Mouse (Mus musculus) liver, embryonic 14 days (tissue): ENCODE measurements around the gene Rpl22. TPM values are rescaled to one million over a fixed set of nuclear protein-coding genes. Genes with fewer than 3 reads are reported as not detected.

Source experiments
- polyA plus RNA-seq: library from polyadenylated mRNA; depleted of rRNA; stranded (reverse); fragments of >200 nt; gene quantifications from 2 replicates; pipeline ENCODE4 v1.2.3, GENCODE M21; 2012; rRNA removed

Rpl22 gene
- polyA plus RNA-seq: 539 and 591 TPM in 2 replicates

DNA sequence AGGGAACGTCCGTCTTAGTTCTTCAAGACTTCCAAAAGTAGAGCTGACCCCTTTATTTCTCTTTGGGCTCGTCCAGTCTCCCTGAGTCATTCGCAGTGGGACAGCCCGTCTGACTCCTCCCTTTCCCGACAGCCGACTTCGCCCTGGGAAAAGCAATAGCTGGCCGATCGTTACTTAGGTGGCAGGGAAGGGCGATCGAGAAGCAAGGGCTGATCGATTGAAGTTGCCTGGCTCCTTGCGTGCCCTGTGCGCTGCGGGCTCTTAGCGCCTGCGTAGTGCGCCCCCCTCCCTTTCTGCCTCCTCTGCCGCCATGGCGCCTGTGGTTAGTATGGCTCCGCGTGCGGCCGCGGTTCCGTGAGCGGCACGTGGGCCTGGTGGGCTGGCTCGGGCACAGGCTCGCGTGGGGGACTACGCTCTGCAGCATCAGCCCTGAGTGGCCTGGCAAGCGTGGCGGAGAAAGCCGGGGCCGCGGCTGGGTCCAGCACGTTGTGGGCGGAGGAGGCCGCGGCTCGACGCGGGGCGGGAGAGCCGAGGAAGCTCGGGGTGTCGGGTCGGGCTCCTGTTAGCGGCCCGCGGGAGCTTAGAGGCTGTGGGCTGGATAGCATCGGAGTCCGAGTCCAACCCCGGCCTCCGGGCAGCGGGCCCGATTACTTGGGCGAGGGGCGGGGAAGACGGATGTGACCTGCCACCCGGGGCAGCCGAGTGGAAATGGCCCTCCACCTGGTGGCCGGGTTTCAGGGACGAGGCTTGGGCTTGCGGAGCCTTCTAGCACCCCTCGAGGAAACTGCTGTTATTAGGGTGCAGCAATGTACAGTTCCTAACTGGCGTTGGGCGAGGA lies at the start of gene Rpl22:
Gene Rpl22 (plus strand): TSS at position 169 of the 838 bp plus-strand sequence.

DNA sequence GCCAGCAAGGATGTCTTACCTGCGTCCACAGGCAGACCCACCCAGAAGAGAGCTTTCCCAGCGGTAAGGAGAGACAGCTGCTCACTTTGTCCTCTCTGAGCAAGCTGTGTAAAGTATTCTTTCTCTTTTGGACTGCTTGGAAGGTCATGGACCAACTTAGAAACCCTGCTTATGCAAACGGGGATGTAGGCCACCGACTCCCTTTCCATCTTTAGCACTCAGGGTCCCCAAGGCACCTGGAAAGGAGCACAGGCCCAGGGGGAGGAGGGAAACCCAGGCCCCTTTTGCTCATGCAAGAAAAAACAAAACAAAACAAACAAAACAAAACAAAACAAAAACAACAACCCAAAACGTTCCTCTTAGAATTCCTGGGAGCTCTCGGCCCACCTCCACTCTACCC lies 34.0 kb upstream of the Rpl22 start, which contains the start of gene Hes3:
Gene Hes3 (minus strand): TSS at position 101 of the 400 bp plus-strand sequence.

GRCm38 (mm10) chr4:152296874-152297861 lies 28.4 kb upstream of the Rpl22 start, which contains the start of gene Icmt:
Gene Icmt, plus strand, starts transcription at chr4:152297227.

GRCm38 (mm10) chr4:152318517-152319234 lies 6.9 kb upstream of the Rpl22 start, which contains the start of gene Rnf207:
Gene Rnf207, minus strand, starts transcription at chr4:152318993.

DNA sequence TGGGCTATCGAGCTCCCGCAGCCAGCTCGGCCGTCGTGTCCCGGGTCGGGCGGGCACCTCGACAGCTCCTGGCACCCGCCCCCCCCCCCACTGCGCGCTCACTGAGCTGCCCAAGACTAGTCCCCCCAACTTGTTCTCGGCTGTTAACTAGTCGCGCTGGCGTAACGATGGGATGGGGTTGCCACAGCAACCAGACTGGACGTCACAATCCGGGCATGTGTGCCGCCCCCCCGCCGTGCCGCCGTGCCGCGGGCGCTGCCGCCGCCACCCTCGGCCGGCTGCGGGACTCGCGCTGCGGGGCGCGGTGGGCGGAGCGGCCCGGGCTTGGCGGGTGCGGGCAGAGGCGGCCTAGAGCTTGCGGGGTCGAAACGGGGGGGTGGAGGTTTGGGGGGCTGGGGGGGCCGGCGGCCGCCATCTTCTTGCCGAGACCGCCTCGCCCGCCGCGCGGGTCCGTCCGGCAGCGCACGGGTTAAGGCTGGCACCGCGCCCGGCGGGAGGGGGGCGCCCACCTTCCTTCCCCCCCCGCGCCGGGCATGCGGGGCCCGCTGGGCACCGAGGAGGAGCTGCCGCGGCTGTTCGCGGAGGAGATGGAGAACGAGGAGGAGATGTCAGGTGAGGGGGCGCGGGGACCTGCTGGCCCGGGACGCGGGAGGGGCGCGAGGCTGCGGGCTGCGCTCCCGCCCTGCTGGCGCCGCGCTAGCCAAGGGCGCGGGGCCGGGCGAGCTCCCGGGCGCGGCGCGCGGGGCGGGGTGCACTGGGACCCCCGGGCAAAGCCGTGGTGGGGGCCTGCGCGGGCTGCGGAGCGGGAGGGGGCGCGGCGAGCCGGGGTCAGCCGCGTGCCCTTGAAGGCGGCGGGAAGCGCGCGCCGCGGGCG lies 13.1 kb downstream of the Rpl22 start, which contains the start of gene Chd5:
Gene Chd5 (plus strand): TSS at position 233 of the 874 bp plus-strand sequence.

Other genes starting within 250 kb of the Rpl22 start
- gene Tnfrsf25, start 209.8 kb upstream of the Rpl22 start, polyA plus RNA-seq: 0.75 and 0.84 TPM in 2 replicates
- gene Espn, start 173.4 kb upstream of the Rpl22 start, polyA plus RNA-seq: 1.3 and 1.4 TPM in 2 replicates
- 0.01 and 0.10 TPM in 2 replicates for gene Hes2, start 166.9 kb upstream of the Rpl22 start, polyA plus RNA-seq
- 12.1 and 14.0 TPM in 2 replicates for gene Acot7, start 147.6 kb upstream of the Rpl22 start, polyA plus RNA-seq
- gene Gpr153, start 51.5 kb upstream of the Rpl22 start, polyA plus RNA-seq: 0.84 and 1.3 TPM in 2 replicates
- gene Hes3, start 34.1 kb upstream of the Rpl22 start, polyA plus RNA-seq: 0.01 TPM in 1 of 2 replicates, not detected in the other
- gene Icmt, start 28.5 kb upstream of the Rpl22 start, polyA plus RNA-seq: 5.6 and 6.3 TPM in 2 replicates
- 0.10 TPM in 2 replicates for gene Rnf207, start 6.7 kb upstream of the Rpl22 start, polyA plus RNA-seq
- 0.06 and 0.07 TPM in 2 replicates for gene Chd5, start 12.9 kb downstream of the Rpl22 start, polyA plus RNA-seq
- gene Nphp4, start 151.0 kb downstream of the Rpl22 start, polyA plus RNA-seq: 0.09 and 0.10 TPM in 2 replicates
- 2.9 and 3.6 TPM in 2 replicates for gene Kcnab2, start 152.1 kb downstream of the Rpl22 start, polyA plus RNA-seq